Mouse (Mus musculus): ENCODE results near the gene 2900026A02Rik. TPM values are rescaled to one million over a fixed set of nuclear protein-coding genes. Genes with fewer than 3 reads are reported as not detected.

2900026A02Rik gene
- polyA plus RNA-seq, 1 experiment from 2014 or later = 2.9 TPM

GRCm38 (mm10) chr5:113193762-113194161 lies 27.3 kb downstream of the 2900026A02Rik start:
- Histone ChIP-seq H3K27me3 (no peaks in the 10 kb centered on the region), H3K4me3 (no peak overlapping the region), H3K36me3 (peaks cover 12% of the 10 kb centered on the region; the same call in 1 of the 2 replicates), H3K9me3 (no peaks in the 10 kb centered on the region), H3K4me1 (peaks cover 7% of the 10 kb centered on the region; the same call in 1 of the 2 replicates), H3K27ac (replicated peaks) (no peak overlapping the region), H3K9ac (replicated peaks) (no peak overlapping the region), H3K4me2 (replicated peaks) (no peak overlapping the region)
- ATAC-seq (ENCODE audit: low FRiP score, low read depth) = no peak
- 94% methylated on average over 18 of the region's 18 CpGs for WGBS

- H3K36me3 ChIP-seq = peaks cover 12% of the 10 kb centered on the region; the same call in 1 of the 2 replicates
- H3K4me3 ChIP-seq = no peak overlapping the region
- WGBS = 74% methylated on average over 14 of the region's 14 CpGs
- H3K4me2 ChIP-seq (replicated peaks) = no peak overlapping the region
- no peak for ATAC-seq (ENCODE audit: low FRiP score, low read depth)
- H3K27me3 ChIP-seq = no peaks in the 10 kb centered on the region
- no peaks in the 10 kb centered on the region for H3K9me3 ChIP-seq
- H3K4me1 ChIP-seq = peaks cover 7% of the 10 kb centered on the region; the same call in 1 of the 2 replicates
- H3K27ac ChIP-seq (replicated peaks) = no peak overlapping the region
- no peak overlapping the region for H3K9ac ChIP-seq (replicated peaks)
These were observed 29.1 kb downstream of the 2900026A02Rik start for GRCm38 (mm10) chr5:113191901-113192300.

GRCm38 (mm10) chr5:113190558-113190957 lies 30.5 kb downstream of the 2900026A02Rik start:
- H3K36me3 ChIP-seq = peaks cover 12% of the 10 kb centered on the region; the same call in 1 of the 2 replicates
- no peak overlapping the region for H3K4me2 ChIP-seq (replicated peaks)
- WGBS = 78% methylated on average over 14 of the region's 14 CpGs
- H3K9me3 ChIP-seq = no peaks in the 10 kb centered on the region
- peaks cover 7% of the 10 kb centered on the region; the same call in 1 of the 2 replicates for H3K4me1 ChIP-seq
- H3K27ac ChIP-seq (replicated peaks) = no peak overlapping the region
- H3K9ac ChIP-seq (replicated peaks) = no peak overlapping the region
- no peaks in the 10 kb centered on the region for H3K27me3 ChIP-seq
- H3K4me3 ChIP-seq = no peak overlapping the region
- ATAC-seq (ENCODE audit: low FRiP score, low read depth) = no peak

- Histone ChIP-seq H3K4me3 (no peak overlapping the region), H3K4me1 (peaks cover 15% of the 10 kb centered on the region), H3K36me3 (no peaks in the 10 kb centered on the region), H3K9ac (replicated peaks) (no peak overlapping the region), H3K27me3 (no peaks in the 10 kb centered on the region), H3K27ac (replicated peaks) (no peak overlapping the region), H3K9me3 (0 out of 2 replicates have a peak, but pooled peaks cover 3% of the 10 kb centered on the region), H3K4me2 (replicated peaks) (no peak overlapping the region)
- WGBS = 51% methylated on average over 6 of the region's 6 CpGs
- no peak for ATAC-seq (ENCODE audit: low FRiP score, low read depth)
These were observed 39.6 kb downstream of the 2900026A02Rik start for GRCm38 (mm10) chr5:113181441-113181840.

DNA sequence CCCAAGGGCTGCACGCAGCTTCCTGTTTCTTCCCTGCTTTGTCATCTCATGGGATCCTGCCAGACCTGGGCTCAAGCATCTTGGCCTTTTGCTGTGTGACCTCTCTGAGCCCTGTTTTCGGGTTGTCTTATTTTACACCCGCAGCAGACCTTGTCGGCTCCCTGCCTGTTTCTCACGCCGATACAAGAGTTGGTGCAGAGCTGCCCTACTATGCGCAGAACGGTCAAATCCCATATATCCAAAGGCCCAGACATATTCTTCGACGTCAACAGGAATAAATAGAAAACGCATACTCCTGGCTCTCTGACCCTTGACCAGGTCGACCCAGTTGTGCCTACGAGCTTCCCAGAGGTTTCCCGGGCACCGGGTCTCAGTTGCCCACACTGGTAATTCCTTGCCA lies 40.3 kb downstream of the 2900026A02Rik start:
- no peaks in the 10 kb centered on the region for H3K27me3 ChIP-seq
- H3K9ac ChIP-seq (replicated peaks) = no peak overlapping the region
- ATAC-seq (ENCODE audit: low FRiP score, low read depth) = no peak
- H3K4me2 ChIP-seq (replicated peaks) = peak overlapping the region; percentile 49
- 0 out of 2 replicates have a peak, but pooled peaks cover 5% of the 10 kb centered on the region for H3K9me3 ChIP-seq
- peak overlapping the region; percentile 71 for H3K27ac ChIP-seq (replicated peaks)
- H3K4me3 ChIP-seq = peak overlapping the region; percentile 27; the same call in 1 of the 2 replicates
- 83% methylated on average over 15 of the region's 15 CpGs for WGBS
- H3K36me3 ChIP-seq = no peaks in the 10 kb centered on the region
- peaks cover 15% of the 10 kb centered on the region for H3K4me1 ChIP-seq

GRCm38 (mm10) chr5:113179843-113180682 lies 41.0 kb downstream of the 2900026A02Rik start:
- Histone ChIP-seq H3K36me3 (no peaks in the 10 kb centered on the region), H3K4me2 (replicated peaks) (peak overlapping the region; percentile 49), H3K9me3 (0 out of 2 replicates have a peak, but pooled peaks cover 5% of the 10 kb centered on the region), H3K27ac (replicated peaks) (peak overlapping the region; percentile 71), H3K4me3 (peak overlapping the region; percentile 27), H3K4me1 (peaks cover 15% of the 10 kb centered on the region), H3K27me3 (no peaks in the 10 kb centered on the region), H3K9ac (replicated peaks) (peak overlapping the region; percentile 38)
- peak; percentile 75 for ATAC-seq (ENCODE audit: low FRiP score, low read depth)
- 3% methylated on average over 30 of the region's 30 CpGs for WGBS

DNA sequence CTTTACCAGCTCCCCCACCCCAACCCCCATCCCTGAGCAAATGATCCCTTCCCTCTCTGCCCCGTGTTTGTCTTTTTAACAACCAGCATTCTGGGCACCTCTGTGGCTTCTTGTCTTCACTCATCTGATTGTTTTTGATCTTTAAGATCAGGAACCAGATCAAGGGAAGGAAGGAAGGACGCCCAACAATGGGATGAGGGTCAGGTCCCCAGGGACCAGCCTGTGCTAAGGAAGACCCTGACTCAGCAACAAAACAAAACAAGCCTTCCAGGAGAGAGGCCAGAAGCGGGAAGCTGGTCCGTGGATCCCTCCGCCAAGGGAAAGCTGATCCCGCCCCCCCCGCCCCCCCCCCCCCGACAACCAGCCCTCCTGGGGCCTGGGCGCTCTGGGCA lies 41.6 kb downstream of the 2900026A02Rik start:
- peak overlapping the region; percentile 71 for H3K27ac ChIP-seq (replicated peaks)
- ATAC-seq (ENCODE audit: low FRiP score, low read depth) = no peak

GRCm38 (mm10) chr5:113175976-113176375 lies 45.1 kb downstream of the 2900026A02Rik start:
- Histone ChIP-seq H3K9me3 (0 out of 2 replicates have a peak, but pooled peaks cover 5% of the 10 kb centered on the region), H3K36me3 (no peaks in the 10 kb centered on the region), H3K27me3 (no peaks in the 10 kb centered on the region), H3K9ac (replicated peaks) (no peak overlapping the region), H3K27ac (replicated peaks) (no peak overlapping the region), H3K4me2 (replicated peaks) (no peak overlapping the region), H3K4me1 (peaks cover 15% of the 10 kb centered on the region), H3K4me3 (no peak overlapping the region)
- WGBS = 94% methylated on average over 10 of the region's 10 CpGs
- ATAC-seq (ENCODE audit: low FRiP score, low read depth) = no peak

More for the DNA sequence above, 41.6 kb downstream of the 2900026A02Rik start:
- Histone ChIP-seq H3K4me1 (peaks cover 15% of the 10 kb centered on the region), H3K4me3 (peak overlapping the region; percentile 27), H3K36me3 (no peaks in the 10 kb centered on the region), H3K27me3 (no peaks in the 10 kb centered on the region), H3K9ac (replicated peaks) (peak overlapping the region; percentile 38), H3K9me3 (0 out of 2 replicates have a peak, but pooled peaks cover 5% of the 10 kb centered on the region), H3K4me2 (replicated peaks) (peak overlapping the region; percentile 49)
- 4% methylated on average over 5 of the region's 9 CpGs for WGBS

DNA sequence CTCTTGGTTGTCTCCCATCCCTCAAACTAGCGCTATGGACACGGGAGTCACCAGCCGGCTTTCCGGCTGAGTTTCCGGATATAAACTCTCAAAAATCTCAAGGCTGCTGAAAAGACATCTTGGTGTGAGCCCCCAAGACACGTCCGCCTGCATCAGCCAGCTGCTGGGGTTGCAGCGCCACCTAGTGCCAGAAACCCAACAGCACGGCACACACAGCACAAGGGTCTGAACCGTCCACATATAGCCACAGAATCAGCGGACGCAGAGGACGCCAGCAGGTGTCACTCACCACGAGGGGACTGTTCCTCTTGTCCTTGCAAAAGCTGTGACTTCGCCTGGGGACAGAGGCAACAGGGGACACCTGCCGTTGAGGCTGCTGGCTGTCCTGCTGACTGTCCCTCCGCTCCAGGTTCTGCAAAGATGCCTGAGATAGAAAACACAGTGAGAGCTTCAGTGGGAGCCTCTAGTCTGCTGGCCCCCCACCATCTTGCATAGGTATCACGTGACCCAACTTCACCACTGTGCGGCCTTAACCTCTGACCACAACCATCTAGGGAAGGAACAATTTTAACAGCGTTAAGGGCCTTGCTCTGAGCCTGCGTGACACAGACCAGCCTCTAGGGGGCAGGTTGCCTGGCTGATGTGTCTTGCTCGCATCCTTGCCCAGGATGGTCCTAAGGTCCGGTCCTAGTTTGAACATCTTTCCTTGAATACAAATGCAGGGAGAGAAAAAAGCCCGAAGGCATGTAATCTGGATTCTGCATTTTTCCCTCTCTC lies 45.9 kb downstream of the 2900026A02Rik start:
- no peaks in the 10 kb centered on the region for H3K27me3 ChIP-seq
- ATAC-seq (ENCODE audit: low FRiP score, low read depth) = no peak
- no peak overlapping the region for H3K9ac ChIP-seq (replicated peaks)
- 0 out of 2 replicates have a peak, but pooled peaks cover 5% of the 10 kb centered on the region for H3K9me3 ChIP-seq
- no peak overlapping the region for H3K27ac ChIP-seq (replicated peaks)
- WGBS = 47% methylated on average over 24 of the region's 24 CpGs
- no peak overlapping the region for H3K4me2 ChIP-seq (replicated peaks)
- H3K4me3 ChIP-seq = no peak overlapping the region
- peaks cover 8% of the 10 kb centered on the region for H3K4me1 ChIP-seq
- no peaks in the 10 kb centered on the region for H3K36me3 ChIP-seq

DNA sequence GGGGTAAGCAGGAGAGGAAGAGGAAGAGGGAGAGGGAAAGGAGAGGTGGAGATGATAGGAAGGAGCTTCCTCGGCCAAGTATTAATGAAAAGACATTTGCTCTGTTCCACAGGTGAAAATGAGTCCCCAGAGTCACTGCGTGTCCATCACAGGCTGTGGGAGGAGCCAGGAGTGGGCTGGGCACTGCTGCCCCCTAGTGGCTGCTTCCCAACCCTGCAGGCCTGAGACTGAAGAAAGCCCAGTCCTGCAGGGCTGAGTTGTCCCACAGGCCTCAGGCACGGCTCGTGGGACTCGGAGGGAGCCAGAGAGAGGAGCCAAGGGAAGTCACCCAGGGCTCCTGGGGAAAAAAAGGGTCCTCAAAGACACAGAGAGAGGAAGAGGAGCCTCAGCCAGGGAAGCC lies 47.7 kb downstream of the 2900026A02Rik start:
- WGBS = 26% methylated on average over 5 of the region's 5 CpGs
- H3K27me3 ChIP-seq = no peaks in the 10 kb centered on the region
- no peaks in the 10 kb centered on the region for H3K4me1 ChIP-seq
- no peak overlapping the region for H3K4me2 ChIP-seq (replicated peaks)
- ATAC-seq (ENCODE audit: low FRiP score, low read depth) = no peak
- H3K9me3 ChIP-seq = 0 out of 2 replicates have a peak, but pooled peaks cover 5% of the 10 kb centered on the region
- H3K4me3 ChIP-seq = no peak overlapping the region
- H3K9ac ChIP-seq (replicated peaks) = no peak overlapping the region
- no peak overlapping the region for H3K27ac ChIP-seq (replicated peaks)
- H3K36me3 ChIP-seq = no peaks in the 10 kb centered on the region

GRCm38 (mm10) chr5:113171968-113172578 lies 49.0 kb downstream of the 2900026A02Rik start:
- no peak for ATAC-seq (ENCODE audit: low FRiP score, low read depth)

More at GRCm38 (mm10) chr5:113171968-113172578, 49.0 kb downstream of the 2900026A02Rik start:
- 86% methylated on average over 10 of the region's 10 CpGs for WGBS
- H3K4me2 ChIP-seq (replicated peaks) = no peak overlapping the region
- H3K4me1 ChIP-seq = no peaks in the 10 kb centered on the region
- H3K27me3 ChIP-seq = no peaks in the 10 kb centered on the region
- no peak overlapping the region for H3K4me3 ChIP-seq
- H3K9ac ChIP-seq (replicated peaks) = no peak overlapping the region
- no peak overlapping the region for H3K27ac ChIP-seq (replicated peaks)
- no peaks in the 10 kb centered on the region for H3K36me3 ChIP-seq
- H3K9me3 ChIP-seq = 0 out of 2 replicates have a peak, but pooled peaks cover 5% of the 10 kb centered on the region

All from midbrain, embryonic 12.5 days (tissue).